Mouse (Mus musculus) frontal cortex, postnatal 10 days (tissue): ENCODE measurements at regions not wholly inside any gene's neighbourhood (a gene's known extent, or its start where the extent isn't known, plus 50 kb on each side); places are given as distances from the start of the nearest gene placed in this dataset.
"Not testable (repeated sequence)": the region's sequence is repeated elsewhere in the genome, so short reads cannot be mapped to it uniquely, and the experiment has no call there.

Experiments
- DNase-seq, 2 experiments: peaks; one replicate each; pipeline ENCODE4 v3.0.0; 2022; ENCODE audit warnings: low spot score in 2 of 2, mixed read lengths in 1 of 2

DNA sequence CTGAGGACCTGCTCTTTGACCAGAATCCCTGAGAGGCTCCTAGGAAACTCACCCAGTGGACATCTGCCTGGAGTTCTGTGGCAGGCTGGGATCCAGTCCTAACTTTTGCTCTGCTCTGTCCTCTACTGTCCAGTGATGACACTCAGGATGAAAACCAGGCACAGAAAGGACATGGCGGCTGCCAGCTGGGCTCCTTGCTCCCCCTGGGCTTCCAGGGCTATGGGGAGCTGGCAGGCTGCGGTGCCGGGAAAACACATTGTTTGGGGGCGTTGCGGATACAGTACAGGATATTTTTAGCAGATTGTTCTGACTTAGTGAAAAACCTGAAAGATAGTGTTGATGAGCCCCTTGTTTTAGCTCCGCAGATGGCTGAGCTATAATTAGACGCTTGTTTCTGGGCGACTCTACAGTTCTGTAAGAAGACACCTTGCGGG, 94.2 kb upstream of the Klf13 start:
- peak; percentile 74 to 77 for DNase-seq

DNA sequence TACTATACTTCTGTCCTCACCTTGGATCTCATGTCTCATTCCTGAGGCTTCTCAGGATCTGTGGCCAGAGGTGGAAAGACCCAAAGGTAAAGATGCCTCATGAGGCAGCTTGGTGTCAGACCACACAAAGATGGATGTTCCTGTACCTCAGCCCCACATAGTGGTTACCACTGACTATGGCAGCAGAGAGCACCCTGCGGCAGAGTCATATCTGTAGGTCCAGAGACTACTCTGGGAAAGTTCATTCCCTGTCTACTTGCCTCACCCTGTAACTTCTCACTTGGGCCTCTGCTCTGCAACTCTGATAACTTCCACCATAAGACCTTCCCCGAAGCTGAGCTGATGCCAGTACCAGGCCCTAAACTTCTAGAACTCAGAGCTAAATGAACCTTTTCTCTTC, 91.9 kb upstream of the Klf13 start:
- DNase-seq: no peak

DNA sequence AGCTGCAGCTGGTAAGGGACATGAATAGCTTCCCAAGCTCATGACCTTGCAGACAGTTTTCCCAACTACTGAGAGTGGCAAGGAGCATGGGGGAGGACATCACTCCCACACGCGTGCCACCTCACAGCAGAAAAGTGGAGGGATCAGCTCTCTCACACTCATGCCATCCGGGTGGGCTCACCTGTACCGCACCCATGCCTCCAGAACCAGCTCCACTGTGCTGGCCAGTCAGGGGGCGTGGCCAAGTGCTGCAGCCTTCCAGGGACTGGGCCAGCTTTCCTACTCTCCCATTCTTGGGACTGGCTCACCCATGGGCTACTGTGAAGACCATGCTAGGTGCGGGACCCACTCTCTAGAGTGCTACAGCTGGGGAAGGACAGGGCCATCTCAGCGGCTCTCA, 88.4 kb upstream of the Klf13 start:
- no peak for DNase-seq

DNA sequence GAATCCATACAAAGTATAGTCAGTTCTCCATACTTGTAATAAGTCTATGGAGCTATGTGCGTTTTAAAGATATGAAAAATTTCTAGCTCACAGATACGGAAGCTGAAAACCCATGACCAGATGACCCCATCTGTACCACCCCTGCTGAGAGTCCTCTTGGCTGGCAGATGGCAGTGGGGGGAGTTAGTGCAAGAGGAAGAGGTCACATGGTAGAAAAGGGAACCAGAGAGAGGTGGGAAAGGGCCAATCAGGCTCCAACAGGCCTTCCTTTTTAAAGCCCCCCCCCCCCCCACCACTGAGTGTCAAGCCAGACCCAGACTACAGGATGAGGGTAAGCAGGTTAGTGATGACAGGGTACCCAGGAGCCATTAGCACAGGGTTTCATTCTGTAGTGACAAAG, 86.4 kb upstream of the Klf13 start:
- no peak for DNase-seq

DNA sequence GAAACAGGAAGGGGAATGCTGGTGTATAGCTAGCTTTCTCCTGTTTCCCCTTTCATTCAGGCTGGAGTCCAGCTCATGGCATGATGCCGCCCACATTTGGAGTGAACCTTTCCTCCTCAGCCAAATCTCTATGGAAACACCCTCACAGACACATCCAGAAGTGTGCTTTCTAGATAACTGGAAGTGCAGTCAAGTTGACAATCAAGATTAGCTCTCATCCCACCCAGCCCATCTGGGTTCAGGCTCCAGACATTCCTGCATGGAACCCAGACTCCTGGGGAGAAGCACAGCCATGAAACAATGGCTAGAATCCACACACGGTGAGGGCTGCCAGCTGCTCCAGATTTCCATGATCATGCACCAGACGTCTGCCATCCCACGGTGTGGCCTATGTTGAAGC, 85.5 kb upstream of the Klf13 start:
- DNase-seq: peak; percentile 42 to 51

DNA sequence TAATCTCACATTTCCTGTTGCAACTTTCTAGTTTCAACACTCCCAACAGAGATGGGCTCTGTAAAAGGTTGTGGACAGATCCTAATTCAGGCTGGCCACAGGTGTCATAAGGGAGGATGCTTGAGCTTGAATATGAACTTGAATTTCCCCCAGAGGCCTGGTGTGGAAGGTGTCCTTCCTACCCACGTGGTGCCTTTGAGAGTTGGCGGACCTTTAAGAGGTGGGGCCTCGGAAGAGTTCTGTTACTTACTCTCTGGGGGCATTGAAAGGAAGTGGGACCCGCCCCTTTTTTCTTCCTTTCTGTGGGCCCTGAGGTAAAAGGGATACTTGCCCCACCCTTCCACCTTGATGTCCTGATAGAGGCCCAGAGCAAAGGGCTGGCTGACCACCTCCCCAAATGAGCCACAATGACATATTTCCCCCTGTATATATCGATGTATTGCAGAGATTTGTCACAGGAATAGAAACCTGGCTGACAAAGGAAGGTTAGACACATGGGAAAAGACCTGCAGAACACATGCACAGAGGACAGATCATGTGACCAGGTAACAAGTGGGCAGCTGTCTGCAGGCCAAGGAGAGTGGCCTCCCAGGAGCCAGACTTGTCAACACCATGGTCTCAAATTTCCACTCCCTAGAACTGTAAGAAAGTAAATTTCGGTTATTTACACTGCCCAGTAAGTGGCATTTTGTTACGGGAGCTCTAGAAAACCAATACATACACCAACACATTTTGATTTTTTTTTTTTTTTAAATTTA, 84.2 kb upstream of the Klf13 start:
- no peak for DNase-seq

DNA sequence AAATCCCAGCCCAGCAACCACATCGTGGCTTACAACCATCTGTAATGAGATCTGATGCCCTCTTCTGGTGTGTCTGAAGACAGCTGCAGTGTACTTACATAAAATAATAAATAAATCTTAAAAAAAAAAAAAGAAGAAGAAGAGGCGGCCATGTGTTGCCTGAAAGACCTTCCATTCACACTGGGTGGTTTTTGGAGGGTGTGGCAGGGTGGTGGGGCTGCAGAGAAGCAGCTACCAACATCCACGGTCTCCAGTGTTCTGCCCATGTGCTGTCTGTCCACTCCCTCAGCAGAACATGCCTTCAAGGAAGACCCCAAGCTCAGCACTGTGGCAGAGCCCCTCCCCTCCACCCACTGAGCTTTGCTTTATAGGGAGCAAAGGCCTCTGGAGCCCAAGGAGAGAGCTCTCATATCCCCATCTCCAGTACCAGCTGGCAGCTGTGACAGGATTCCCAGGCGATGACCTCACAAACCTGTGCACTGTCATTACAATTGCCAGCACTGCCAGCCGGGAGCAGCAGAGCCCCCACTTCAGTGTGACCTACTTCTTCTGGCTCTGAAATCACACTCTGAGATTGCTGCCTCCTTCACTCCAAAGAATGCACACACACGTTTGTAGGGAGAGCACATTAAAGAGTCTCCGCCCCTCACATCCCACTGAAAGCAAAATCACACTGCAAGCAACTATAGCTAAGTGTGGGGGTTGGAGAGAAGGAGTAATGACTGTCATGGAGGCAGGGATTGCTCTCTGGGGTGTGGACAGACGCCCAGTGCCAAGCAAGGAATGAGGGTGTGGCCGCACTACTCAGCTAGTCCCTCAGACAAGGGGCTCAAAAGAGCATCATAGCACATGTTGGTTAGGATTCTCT, 82.8 kb upstream of the Klf13 start:
- peak in 1 of 2 experiments; percentile 55 for DNase-seq

DNA sequence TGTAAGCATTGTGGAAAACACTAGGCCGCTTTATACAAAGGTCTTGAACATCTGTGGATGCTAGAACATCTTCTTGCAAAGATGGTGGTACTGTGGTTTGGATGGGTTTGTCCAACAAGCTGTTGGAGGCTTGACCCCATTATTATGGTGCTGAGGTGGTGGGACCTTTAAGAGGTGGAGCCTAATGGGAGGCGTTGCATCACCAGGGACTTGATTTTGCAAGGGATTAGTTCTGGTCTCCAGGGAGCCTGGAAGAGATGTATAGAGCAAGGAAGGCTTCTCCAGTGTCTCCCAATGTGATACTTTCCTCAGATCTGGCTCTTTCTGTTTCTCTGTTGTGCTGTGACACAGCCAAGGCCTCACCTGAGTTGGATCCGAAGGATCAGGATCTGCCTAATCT, 79.4 kb upstream of the Klf13 start:
- no peak for DNase-seq

DNA sequence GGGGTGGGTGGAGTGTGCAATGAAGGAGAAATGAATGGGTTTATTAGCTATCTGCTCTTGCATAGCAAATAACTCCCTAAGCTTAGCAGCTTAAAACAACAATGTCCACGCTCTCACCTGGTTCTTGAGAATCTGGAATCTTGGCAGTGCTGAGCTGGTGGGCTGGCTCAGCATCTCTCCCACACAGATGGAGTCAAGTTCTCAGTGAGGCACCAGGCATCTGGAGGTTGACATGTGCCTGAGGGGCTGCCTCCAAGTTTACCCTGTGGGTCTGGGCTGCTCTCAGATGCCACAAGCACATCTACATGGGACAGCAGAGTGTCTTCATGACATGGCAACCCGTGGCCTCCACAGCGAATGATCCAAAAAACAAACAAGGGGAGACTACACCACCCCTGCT, 78.2 kb upstream of the Klf13 start:
- no peak for DNase-seq

DNA sequence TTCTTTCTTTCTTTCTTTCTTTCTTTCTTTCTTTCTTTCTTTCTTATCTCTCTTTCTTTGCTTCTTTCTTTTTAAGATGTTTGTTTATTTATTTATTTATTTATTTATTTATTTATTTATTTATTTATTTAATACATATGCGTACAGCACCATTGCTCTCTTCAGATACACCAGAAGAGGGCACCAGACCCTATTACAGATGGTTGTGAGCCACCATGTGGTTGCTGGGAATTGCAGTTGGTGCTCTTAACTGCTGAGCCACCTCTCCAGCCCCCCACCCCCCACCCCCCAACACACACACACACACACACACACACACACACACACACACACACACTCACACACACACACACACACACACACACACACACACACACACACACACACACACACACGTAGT, 76.4 kb upstream of the Klf13 start:
- DNase-seq: not testable (repeated sequence)

DNA sequence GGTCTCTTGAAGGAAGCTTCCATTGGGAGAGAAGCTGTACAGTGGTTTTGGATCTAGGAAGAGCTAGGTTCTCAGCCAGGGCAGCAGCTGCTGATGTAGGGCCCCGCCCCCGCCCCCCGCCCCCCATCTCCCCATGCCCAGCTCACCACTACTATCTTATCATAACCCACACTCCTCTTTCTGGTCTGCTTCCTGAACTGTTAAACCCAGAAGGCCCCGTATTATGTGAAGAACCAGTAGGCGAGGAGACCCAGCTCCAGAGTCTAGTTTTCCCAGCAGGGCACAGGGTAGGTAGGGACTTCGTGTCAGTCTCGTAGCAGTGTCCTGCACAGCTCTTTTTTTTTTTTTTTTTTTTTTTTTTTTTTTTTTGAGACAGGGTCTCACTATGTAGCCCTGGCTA, 75.5 kb upstream of the Klf13 start:
- no peak for DNase-seq

DNA sequence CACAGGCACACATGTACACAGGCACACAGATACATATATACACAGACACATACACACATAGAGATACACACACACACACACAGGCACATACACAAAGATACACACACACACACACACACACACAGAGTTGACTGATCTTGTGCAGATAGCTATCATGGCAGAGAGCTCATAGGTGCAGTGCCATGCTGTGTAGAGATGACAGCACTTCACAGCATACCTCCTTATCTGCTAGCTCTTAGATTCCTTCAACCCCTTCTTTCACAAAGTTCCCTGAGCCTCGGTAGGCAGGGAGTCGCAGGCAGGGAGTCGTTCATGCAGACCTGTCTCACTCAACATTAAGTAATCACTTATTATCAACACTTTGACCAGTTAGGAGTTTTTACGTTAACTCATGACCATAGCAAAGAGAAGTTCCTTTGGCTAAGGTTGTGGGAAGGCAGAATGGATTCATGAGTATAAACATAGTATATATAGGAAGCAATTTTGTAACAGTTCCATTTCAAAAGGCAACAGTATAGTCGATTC, 74.4 kb upstream of the Klf13 start:
- no peak for DNase-seq

DNA sequence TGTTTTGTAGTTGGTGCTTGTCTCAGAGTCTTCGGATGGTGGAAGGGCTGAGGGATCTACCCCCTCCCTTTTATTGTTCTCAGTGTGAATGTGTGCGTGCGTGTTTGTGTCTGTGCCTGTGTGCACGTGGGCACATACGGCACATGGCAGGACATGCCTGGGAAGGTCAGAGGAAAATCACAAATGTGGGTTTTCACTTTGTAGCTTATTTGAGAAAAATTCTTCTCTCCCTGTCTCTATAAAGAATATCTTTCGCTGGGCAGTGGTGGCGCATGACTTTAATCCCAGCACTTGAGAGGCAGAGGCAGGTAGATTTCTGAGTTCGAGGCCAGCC, 73.5 kb upstream of the Klf13 start:
- DNase-seq: no peak

DNA sequence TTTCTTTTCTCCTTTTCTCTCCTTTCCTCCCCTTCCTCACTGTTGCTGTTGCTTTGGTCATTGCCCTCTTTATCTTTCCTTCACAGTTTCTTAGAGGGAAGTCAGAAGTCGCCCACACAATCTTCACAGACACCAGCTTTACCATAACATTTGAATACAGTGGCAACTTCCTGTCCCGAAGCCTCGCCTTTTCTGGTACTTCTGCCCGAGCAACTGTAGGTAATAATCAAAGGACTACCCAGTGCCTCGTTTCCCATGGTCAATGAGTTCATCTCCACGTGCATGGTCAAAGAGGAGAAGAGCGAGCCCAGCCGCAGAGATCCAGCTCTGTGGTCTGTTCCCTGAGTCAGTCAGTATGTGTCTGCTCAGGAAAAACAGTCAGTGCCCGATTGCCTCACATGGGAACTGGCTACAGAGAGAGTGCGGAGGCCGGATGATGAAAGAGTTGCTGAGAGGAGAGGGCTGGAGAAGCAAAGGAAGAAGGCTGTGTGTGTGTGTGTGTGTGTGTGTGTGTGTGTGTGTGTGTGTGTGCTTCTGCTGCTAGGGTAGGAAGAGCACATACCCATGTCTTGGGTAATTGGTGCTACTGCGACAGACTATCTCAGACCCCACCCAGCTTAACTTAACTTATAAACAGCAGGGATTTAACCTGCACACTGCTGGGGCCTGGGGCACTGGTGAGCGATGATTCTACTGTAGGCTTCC, 73.0 kb upstream of the Klf13 start:
- no peak for DNase-seq

DNA sequence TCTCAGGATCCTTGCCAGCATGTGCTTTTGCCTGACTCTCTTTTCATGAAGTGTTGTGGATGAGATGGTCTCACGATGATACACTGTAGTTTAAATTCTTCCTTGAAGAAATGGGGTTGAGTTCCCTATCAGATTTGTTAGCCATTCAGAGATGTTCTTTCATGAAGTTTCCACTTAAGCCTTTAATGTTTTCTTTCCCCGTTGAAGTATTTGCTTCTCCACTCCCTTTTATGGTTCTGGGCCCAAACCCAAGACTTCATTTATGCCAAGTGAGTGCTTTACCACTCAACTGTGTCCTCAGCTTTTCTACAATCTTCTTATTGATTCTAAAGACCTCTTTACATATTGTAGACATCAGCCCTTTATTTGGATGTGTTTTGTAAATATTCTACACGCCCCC, 71.9 kb upstream of the Klf13 start:
- DNase-seq: no peak

DNA sequence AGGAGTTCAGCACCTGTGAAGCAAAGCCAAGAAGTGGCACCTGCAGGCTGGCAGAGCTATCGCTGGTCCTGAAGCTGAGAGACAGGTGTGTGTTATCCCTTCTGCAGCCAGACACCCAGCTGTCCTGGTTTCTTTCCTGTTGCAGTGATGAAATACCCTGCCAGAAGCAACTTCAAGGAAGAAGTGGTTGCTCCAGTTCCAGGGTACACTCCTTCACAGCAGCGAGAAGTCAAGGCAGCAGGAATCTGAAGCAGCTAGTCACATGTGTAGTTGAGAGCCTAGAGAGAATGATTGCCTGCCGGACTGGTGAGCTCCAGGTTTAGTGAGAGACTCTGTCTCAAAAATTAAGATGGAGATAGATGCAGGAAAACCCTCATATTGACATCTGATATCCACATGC, 69.1 kb upstream of the Klf13 start:
- no peak for DNase-seq

DNA sequence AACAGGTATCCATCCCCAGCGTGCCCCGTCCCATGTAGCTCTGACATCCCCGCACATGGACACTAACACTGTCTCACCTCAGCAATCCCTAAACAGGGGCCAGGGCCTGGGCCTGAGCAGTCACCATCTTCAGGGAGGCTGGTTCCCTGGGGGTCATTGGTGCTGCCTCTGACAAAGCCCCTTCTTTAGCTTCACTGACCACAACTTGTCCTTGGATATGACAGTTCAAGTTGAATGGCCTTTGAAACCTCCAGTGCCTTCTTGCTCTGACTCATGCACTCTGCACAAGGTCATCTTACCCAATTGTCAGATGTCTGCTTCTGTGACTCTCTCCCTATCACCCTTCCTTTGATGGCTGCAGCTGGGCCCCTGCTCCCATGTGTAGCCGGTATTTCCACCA, 68.2 kb upstream of the Klf13 start:
- DNase-seq: no peak

DNA sequence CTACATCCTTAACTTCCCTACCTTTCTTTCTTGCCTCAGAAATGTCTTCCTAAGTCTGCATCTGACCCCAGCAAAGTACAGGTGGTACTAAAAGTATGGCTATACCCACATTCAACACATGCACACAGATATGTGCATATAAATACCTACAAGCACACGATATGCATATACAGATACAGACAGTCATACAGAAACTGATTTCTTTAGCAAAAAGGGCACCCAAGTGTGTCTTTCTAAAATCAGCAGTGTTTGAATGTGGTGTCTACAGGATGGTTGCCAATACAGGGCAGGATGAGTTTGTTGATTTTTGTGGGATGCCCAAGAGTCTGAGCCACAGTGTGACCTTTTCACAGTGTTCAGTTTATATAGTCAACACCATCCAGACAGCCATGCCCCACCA, 67.0 kb upstream of the Klf13 start:
- no peak for DNase-seq

DNA sequence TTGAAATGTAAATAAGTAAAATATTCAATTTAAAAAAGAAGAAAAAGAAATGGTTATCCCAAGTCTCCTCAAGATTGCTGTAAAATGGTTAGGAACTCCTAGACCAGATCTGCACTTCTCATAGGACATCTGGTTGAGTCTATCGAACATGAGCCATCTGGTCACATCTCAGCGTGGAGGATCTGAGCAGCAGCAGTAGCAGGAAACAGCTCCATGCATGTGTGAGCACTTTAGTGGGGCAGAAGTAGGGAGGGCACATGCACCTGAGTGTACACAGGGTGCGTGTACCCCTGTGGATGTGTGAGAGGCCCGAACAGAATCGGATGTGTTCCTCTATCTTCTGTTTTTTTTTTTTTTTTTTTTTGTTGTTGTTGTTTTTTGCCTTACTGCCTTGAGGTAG, 65.2 kb upstream of the Klf13 start:
- DNase-seq: no peak

DNA sequence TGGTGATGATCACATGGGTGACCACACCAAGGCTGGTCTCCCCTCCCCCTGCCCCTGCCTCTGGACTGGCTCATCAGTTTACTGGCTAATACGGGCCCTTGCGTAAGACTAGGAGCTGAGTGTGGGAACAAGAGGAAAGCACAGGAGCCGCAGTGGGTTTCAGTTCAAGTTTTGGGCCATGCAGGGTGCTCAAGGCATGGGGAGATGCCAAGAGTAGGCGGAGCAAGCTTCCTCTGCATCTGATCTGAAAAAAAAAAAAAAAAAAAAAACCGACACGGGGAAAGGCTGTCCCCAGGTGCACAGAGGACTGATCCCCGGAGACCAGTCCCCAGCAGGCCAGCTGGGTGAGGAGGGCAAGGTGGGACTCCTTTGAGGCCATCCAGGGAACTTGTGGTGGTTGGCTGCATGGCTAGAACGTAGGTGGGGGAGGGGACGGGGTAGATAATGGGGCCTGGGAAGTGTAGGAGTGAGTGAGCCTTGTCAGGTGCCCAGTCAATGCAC, 62.9 kb upstream of the Klf13 start:
- no peak for DNase-seq

DNA sequence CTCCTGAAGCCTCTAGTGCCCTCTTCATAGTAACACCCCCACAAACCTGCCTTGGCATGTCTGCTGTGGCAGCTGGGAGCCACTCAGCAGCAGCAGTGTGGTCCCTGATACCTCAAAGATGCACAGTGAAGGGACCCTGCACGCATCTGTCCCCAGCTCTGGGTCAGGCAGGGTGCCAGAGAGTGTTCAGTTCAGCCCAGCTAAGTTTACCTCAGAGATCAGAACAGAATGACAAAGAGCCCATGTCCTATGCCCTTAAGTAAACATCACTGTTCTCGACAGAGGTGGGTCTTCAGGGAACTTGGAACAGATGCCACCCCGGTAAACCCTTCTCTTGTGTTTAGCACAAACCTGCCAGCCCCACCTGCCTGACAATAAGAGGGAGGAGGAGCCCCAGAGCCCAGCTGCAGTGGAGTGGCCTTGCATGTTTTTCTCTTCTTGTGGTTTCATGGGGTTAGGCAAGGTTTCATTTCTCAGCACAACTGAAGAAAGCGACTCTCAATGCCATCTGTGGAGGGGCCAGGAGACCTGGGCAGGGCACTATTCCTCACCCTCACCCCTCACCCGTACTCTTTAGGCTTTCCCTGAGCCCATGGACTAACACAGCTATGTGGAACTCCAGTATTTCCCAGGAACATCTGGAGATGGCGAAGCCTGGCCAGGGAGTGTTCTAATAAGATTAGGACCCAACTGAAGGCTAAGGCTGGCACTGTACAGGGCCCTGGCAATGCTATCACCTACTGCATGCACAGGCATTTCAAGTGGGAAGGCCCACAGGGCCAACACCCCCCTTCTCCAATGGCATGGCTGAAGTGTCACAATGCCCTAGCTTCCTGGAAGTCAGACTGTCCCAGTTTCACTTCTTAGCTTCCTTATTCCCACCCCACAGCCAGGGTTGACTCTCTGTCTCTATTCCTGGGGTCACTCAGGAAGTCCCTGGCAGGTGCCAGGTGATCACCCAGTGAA, 60.6 kb upstream of the Klf13 start:
- DNase-seq: no peak
